Mouse (Mus musculus) midbrain, embryonic 13.5 days (tissue): ENCODE measurements at regions not wholly inside any gene's neighbourhood (a gene's known extent, or its start where the extent isn't known, plus 50 kb on each side); places are given as distances from the start of the nearest gene placed in this dataset.

ENCODE experiments used
- ATAC-seq: fragments of 200-750 bp; cut with Nextera tagmentation; 2 replicates; pipeline ENCODE4 v1.8.0; 2017; ENCODE audit warnings: mild to moderate bottlenecking, moderate TSS enrichment, moderate library complexity
- H3K27ac ChIP-seq: fragments of 300-500 bp; sonication (generic); 2 replicates; pipeline ENCODE4 v1.5.1; 2015; ENCODE audit warnings: inconsistent platforms, mild to moderate bottlenecking, moderate library complexity
- H3K27me3 ChIP-seq: fragments of 300-500 bp; sonication (generic); 2 replicates; pipeline ENCODE4 v1.6.1; 2015; ENCODE audit warnings: mild to moderate bottlenecking, inconsistent platforms
- H3K36me3 ChIP-seq: fragments of 300-500 bp; sonication (generic); 2 replicates; pipeline ENCODE4 v1.6.1; 2015; ENCODE audit warnings: mild to moderate bottlenecking, inconsistent platforms
- H3K4me1 ChIP-seq: fragments of 300-500 bp; sonication (generic); replicated peaks from 2 replicates; pipeline ENCODE4 v1.6.1; 2015; ENCODE audit warnings: inconsistent platforms
- H3K4me2 ChIP-seq: fragments of 300-500 bp; sonication (generic); replicated peaks from 2 replicates; pipeline ENCODE4 v1.6.1; 2015; ENCODE audit warnings: moderate library complexity, mild to moderate bottlenecking, inconsistent platforms
- H3K4me3 ChIP-seq: fragments of 300-500 bp; sonication (generic); replicated peaks from 2 replicates; pipeline ENCODE4 v1.5.1; 2015; ENCODE audit warnings: mild to moderate bottlenecking, inconsistent platforms
- H3K9ac ChIP-seq: fragments of 300-500 bp; sonication (generic); replicated peaks from 2 replicates; pipeline ENCODE4 v1.6.1; 2015; ENCODE audit warnings: mild to moderate bottlenecking, inconsistent platforms
- H3K9me3 ChIP-seq: fragments of 300-500 bp; sonication (generic); 2 replicates; pipeline ENCODE4 v1.6.1; 2016; ENCODE audit warnings: mild to moderate bottlenecking, inconsistent platforms
- WGBS: fragments of 180-500 bp; shearing (Covaris S2); methylation state at CpG from one replicate; pipeline ENCODE4 v1.1.7; 2015; 5-methylcytosine and 5-hydroxymethylcytosine counted together

DNA sequence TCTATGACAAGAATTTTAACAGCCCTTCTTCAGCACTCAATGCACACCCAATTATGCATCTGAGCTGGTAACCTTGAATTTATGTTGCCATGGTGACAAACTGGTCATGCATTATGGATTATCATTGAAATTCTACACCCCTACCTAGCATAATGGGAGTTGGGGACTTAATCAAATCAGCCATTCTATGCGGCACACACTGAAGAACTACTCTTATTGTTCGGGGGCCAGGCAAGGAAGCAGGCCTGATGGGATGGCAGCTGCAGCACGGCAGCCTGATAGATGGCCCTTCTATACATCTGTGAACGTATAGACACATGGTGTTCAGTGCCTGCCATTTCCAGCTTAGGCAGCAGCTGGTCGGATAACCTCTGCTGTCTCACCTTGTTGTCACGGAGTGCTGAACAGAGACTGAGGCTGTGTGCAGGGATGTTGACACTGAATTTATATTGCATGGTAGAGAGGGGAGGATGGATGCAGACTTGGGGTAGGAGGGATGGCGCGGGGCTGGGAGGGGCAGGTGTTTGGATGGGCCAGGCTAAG is 223.7 kb upstream of the Sox11 start:
- peak overlapping the region; percentile 97 for H3K27ac ChIP-seq
- WGBS = 5% methylated on average over 8 of the region's 8 CpGs
- peak overlapping the region; percentile 23 for H3K4me3 ChIP-seq
- peak overlapping the region; percentile 50 for H3K9ac ChIP-seq
- no peaks in the 10 kb centered on the region for H3K36me3 ChIP-seq
- peak; percentile 96 for ATAC-seq
- peaks cover 53% of the 10 kb centered on the region for H3K4me1 ChIP-seq
- H3K4me2 ChIP-seq = peak overlapping the region; percentile 53
- no peaks in the 10 kb centered on the region for H3K27me3 ChIP-seq
- H3K9me3 ChIP-seq = no peaks in the 10 kb centered on the region

DNA sequence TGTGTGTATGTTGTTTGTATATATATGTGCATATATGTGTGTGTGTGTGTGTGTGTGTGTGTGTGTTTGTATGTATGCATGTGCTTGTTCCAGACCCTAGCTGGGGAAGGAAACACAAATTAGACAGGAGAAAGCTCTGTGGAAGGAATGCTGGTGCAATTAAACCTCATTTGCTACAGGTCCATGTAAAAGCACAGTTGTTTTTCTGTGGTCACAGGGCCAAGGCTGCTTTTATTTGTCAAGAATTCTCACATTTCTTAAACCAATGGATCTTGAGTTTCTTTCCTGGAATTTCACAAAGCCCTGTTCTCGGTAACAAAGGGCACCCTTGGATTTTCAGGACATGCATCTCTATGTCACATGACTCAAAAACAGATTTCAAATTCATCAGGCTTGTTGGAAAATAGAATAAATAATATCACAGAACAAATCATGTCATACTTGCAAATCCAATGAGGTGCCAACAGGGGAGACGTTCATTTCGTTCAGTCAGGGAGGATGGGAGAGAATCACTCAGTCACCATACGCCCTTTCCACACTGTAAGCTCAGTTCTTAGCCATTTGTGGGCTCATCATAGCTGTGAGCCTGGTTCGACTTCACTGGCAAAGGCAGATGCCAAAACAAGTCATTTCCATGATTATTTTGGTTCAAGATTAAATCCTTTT is 222.4 kb upstream of the Sox11 start:
- ATAC-seq = no peak
- no peak overlapping the region for H3K4me3 ChIP-seq
- H3K9ac ChIP-seq = peak overlapping the region; percentile 0; the same call in 1 of the 2 replicates
- H3K27ac ChIP-seq = peak overlapping the region; percentile 97
- WGBS = 14% methylated on average over 5 of the region's 5 CpGs
- H3K4me2 ChIP-seq = no peak overlapping the region; the same call in 1 of the 2 replicates
- H3K4me1 ChIP-seq = peaks cover 53% of the 10 kb centered on the region
- no peaks in the 10 kb centered on the region for H3K36me3 ChIP-seq
- H3K27me3 ChIP-seq = no peaks in the 10 kb centered on the region
- H3K9me3 ChIP-seq = no peaks in the 10 kb centered on the region

DNA sequence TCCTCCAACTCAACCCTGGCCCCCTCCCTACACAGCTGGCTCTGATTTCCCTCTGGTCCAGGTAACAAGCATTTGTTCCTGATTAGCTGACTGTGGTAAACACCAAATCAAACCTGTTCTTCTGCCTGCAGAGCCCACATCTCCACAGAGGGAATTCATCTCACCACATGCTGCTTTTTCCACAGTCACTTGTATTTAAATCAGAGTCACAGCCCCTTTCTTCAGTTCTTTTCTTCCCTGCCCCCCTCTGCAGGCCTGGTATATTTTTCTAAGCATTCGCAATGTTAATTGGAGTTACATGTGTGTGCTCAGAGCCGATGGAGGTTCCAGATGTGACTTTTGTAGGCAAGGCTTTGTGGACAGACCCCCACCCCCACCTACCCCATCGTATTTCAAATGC is 221.5 kb upstream of the Sox11 start:
- H3K9ac ChIP-seq = no peak overlapping the region
- H3K36me3 ChIP-seq = no peaks in the 10 kb centered on the region
- H3K4me2 ChIP-seq = no peak overlapping the region
- H3K27me3 ChIP-seq = no peaks in the 10 kb centered on the region
- no peak overlapping the region for H3K4me3 ChIP-seq
- H3K27ac ChIP-seq = peak overlapping the region; percentile 97
- 11% methylated on average over 3 of the region's 3 CpGs for WGBS
- peaks cover 53% of the 10 kb centered on the region for H3K4me1 ChIP-seq
- no peaks in the 10 kb centered on the region for H3K9me3 ChIP-seq
- ATAC-seq = no peak

DNA sequence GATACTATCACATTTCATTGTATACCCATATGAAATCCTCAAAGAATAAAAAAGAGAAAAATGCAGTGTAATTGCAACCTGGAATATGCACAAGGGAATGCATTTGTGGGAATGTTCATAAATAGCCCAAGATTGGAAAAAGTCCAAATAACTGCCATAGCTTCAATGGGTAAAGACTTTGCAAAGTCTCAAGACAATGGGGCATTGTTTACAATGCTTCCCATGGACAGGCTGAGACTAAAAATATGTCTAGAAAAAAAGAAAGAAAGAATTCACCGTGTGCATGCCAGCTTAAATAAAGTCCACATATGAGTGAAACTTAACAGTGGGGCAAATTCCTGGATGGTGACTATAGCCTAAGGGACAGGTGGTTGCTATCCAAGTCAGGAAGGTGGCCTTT is 210.4 kb upstream of the Sox11 start:
- no peak for ATAC-seq
- Histone ChIP-seq H3K9me3 (no peaks in the 10 kb centered on the region), H3K4me3 (no peak overlapping the region), H3K4me2 (no peak overlapping the region), H3K36me3 (no peaks in the 10 kb centered on the region), H3K4me1 (no peaks in the 10 kb centered on the region), H3K27ac (no peak overlapping the region), H3K27me3 (no peaks in the 10 kb centered on the region), H3K9ac (no peak overlapping the region)
- WGBS = 52% methylated on average over 1 of the region's 1 CpGs

DNA sequence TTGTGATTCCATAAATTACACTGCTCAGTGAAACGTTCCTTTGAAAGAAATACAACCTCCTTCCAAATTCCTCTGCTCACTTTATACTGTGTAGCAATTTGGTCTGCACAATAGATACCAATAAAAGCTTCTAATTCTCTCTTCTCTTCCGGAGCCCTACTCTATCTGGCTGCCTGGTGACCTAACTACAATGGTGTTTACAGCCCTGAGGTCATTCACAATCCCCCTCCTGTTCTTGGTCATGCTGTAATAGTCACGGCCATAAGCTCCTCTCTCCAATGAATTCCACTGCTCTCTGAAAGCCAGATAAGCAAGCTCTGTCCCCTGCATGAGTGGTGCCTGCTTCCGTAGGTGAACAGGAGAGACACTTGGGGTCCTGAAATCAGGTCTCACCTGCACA is 195.8 kb upstream of the Sox11 start:
- peak overlapping the region; percentile 37; the same call in 1 of the 2 replicates for H3K27ac ChIP-seq
- H3K9me3 ChIP-seq = no peaks in the 10 kb centered on the region
- H3K4me2 ChIP-seq = no peak overlapping the region
- H3K4me3 ChIP-seq = no peak overlapping the region
- 0 out of 2 replicates have a peak, but pooled peaks have one; percentile 6 for ATAC-seq
- H3K9ac ChIP-seq = no peak overlapping the region
- peaks cover 21% of the 10 kb centered on the region for H3K4me1 ChIP-seq
- no peaks in the 10 kb centered on the region for H3K36me3 ChIP-seq
- H3K27me3 ChIP-seq = no peaks in the 10 kb centered on the region
- 17% methylated on average over 4 of the region's 4 CpGs for WGBS

DNA sequence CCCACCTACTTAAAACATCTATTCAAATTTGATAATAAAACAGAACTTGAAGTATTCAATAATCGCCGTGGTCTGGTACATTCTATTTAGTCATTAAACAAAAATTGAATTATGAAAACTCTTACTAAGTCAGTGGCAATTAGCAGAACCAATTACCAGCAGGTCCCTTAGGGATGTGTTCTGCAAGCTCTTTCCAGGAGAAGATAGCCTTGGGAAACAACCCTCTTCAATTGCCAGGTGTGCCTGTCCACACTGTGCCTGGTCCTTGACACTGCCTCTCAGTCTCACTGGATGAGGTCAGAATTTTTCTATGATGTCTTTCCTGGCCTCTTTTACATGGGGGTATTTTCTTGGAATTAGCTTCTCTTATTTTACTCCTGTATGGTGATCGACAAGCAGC is 195.1 kb upstream of the Sox11 start:
- no peaks in the 10 kb centered on the region for H3K9me3 ChIP-seq
- no peak overlapping the region for H3K4me2 ChIP-seq
- 81% methylated on average over 3 of the region's 3 CpGs for WGBS
- no peaks in the 10 kb centered on the region for H3K36me3 ChIP-seq
- no peaks in the 10 kb centered on the region for H3K27me3 ChIP-seq
- no peak overlapping the region for H3K9ac ChIP-seq
- H3K27ac ChIP-seq = peak overlapping the region; percentile 37
- H3K4me1 ChIP-seq = peaks cover 21% of the 10 kb centered on the region
- no peak overlapping the region for H3K4me3 ChIP-seq
- ATAC-seq = 0 out of 2 replicates have a peak, but pooled peaks have one; percentile 40

DNA sequence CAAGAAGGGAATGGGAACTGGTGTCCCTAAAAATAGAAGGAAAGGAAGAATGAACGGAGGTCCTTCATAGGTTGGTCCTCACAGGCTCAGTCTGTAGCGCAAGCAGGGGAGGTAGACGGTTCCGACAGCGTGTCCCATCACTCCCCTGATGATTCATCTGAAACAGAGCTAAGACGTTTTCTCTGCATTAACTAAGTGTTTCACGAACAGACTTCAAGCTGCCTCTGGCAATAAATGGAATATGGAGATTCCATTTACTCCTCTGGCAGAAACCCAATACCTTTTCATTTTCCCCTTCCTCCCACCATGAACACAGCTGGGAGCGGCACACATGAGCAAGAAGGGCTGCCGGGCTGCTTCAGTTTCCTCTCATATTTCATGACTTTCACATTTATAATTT is 194.6 kb upstream of the Sox11 start:
- Histone ChIP-seq H3K9me3 (no peaks in the 10 kb centered on the region), H3K4me2 (no peak overlapping the region), H3K4me1 (peaks cover 21% of the 10 kb centered on the region), H3K27ac (peak overlapping the region; percentile 17), H3K4me3 (no peak overlapping the region), H3K27me3 (no peaks in the 10 kb centered on the region), H3K36me3 (no peaks in the 10 kb centered on the region), H3K9ac (no peak overlapping the region)
- WGBS = 50% methylated on average over 9 of the region's 9 CpGs
- no peak for ATAC-seq

DNA sequence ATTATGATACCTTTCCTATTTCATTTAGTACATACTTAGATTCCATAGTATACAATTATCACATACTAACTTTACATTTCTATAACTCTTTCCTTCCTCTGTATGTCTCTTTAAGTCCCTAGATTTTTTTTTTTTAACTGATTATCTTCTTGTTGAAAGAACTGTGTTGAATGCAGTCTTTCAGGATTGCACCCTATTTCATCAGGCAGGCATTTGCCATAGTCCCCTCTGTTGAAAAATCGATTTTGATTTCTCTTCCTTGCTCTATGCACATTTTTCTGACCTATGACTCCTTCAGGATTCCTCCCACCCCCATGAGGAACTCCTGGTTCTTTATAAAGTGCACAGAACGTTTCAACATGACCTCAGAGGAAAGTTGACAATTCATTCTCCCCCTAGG is 183.2 kb upstream of the Sox11 start:
- ATAC-seq = no peak
- Histone ChIP-seq H3K27me3 (no peaks in the 10 kb centered on the region), H3K9ac (no peak overlapping the region), H3K4me3 (no peak overlapping the region), H3K27ac (no peak overlapping the region), H3K36me3 (no peaks in the 10 kb centered on the region), H3K4me1 (no peaks in the 10 kb centered on the region), H3K4me2 (no peak overlapping the region), H3K9me3 (no peaks in the 10 kb centered on the region)
- WGBS = 66% methylated on average over 2 of the region's 2 CpGs

DNA sequence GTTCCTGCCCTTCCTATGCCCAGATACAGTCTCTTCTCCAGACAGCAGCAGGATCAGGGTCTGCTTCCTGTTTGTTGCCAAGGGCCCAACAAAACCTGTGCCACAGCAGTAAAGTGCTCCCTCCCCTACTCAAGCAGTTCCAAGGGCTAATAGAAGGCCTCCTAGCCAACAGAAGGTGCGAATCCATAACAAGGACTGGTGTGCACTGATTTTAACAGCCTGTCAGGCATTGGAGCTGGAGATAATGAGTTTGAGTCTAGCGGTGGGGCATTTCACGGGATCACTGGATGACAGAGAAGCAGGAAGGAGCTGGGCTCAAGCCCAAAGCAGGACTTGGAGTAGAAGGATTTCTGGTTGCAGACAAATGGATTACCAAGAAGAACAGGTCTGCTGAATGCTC is 170.9 kb upstream of the Sox11 start:
- Histone ChIP-seq H3K36me3 (no peaks in the 10 kb centered on the region), H3K4me2 (no peak overlapping the region), H3K4me1 (no peaks in the 10 kb centered on the region), H3K27me3 (no peaks in the 10 kb centered on the region), H3K9ac (no peak overlapping the region), H3K9me3 (no peaks in the 10 kb centered on the region), H3K27ac (no peak overlapping the region), H3K4me3 (no peak overlapping the region)
- no peak for ATAC-seq
- WGBS = 86% methylated on average over 3 of the region's 3 CpGs

DNA sequence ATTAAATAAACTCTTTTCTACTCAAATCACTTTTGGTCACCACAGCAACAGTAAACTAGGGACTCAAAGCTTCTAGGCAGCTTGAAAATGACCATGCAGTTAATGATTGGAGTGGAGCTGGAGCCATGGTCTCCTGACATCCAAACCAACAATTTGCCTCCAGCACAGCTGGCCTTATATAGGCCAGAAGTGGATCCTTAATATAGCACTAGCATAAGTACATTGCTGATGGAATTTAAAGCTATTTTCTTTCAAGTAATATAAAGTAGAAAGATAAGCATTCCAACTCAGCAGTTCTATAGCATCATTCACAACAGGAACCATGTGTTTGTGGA is 165.8 kb upstream of the Sox11 start:
- no peak for ATAC-seq
- H3K27ac ChIP-seq = no peak overlapping the region
- H3K9ac ChIP-seq = no peak overlapping the region
- no peak overlapping the region for H3K4me2 ChIP-seq
- H3K36me3 ChIP-seq = no peaks in the 10 kb centered on the region
- H3K27me3 ChIP-seq = no peaks in the 10 kb centered on the region
- no peak overlapping the region for H3K4me3 ChIP-seq
- H3K4me1 ChIP-seq = peaks cover 10% of the 10 kb centered on the region
- H3K9me3 ChIP-seq = no peaks in the 10 kb centered on the region

DNA sequence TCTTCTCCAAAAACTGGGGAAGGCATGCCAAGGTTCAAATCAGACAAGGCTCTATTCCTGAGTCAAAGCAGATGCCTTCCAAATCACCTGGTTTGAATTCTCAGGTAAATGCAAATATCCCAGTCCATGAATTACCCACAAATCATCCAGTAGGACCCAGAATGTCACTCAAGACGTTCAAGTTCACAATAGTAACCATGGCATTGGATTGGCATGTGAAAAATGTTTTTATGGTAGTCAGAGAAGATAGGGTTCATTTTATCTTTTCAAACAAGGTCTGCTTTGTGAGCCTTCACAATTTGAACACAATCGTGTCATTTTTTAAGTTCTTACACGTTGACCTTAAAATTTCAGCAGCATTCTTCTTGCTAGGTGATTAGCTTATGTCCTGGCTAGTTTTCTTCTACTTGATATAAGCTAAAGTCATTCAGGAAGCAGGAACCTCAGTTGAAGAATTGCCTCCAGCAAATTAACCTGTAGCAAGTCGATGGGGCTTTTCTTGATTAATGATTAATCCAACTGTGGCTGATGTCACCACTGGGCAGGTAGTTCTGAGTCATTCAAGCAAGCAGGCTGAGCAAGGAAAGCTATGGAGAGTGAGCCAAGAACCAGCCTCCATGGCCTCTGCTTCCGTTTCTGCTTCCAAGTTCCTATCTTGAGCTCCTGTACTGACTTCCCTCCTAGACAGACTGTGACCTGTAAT is 165.3 kb upstream of the Sox11 start:
- Histone ChIP-seq H3K27ac (no peak overlapping the region), H3K4me1 (peaks cover 15% of the 10 kb centered on the region), H3K27me3 (no peaks in the 10 kb centered on the region), H3K4me3 (no peak overlapping the region), H3K9ac (no peak overlapping the region), H3K9me3 (no peaks in the 10 kb centered on the region), H3K36me3 (no peaks in the 10 kb centered on the region), H3K4me2 (no peak overlapping the region)
- 60% methylated on average over 5 of the region's 5 CpGs for WGBS
- no peak for ATAC-seq

DNA sequence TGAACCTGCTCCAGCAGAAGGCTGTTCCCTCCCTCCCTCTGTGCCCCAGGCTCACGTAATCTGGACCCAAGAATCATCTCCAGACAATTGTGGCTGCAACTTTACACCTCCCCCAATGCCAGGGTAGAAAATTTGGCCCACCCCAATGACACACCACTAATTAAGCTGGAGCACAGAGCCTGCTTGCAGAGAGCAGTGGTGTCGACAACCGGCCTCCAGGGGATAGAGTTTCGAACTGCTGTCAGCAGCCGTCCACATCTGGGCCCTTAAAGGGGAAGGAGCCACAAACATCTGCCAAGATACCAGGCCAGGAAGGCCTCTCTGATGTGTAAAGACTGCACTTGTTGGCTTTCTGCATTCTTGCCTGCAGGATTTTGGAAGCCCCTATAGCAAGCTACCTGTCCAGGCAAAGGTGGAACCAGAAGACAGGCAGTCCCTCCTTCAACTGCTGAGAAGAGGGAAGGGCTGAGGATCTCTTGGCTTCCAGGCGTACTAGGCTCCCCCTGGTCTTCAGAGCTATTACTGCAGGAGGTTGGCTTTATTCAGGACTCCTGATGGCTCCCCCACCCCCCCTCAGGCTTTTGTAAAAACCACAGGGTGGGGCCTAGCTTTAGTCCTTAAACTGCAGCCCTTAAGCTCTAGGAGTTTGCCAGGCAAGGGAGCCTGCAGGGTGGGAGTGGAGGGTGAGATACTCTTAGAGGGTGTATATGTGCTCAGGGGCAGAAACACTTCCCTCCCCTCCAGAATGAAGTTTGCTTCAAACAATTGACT is 160.5 kb upstream of the Sox11 start:
- no peak overlapping the region for H3K9ac ChIP-seq
- H3K9me3 ChIP-seq = no peaks in the 10 kb centered on the region
- no peaks in the 10 kb centered on the region for H3K27me3 ChIP-seq
- no peak overlapping the region for H3K4me3 ChIP-seq
- peak overlapping the region; percentile 71 for H3K27ac ChIP-seq
- no peak overlapping the region for H3K4me2 ChIP-seq
- no peaks in the 10 kb centered on the region for H3K36me3 ChIP-seq
- 14% methylated on average over 6 of the region's 6 CpGs for WGBS
- peaks cover 40% of the 10 kb centered on the region for H3K4me1 ChIP-seq
- ATAC-seq = peak; percentile 65
